Mouse (Mus musculus) hindbrain, postnatal 0 days (tissue): ENCODE measurements around the gene Zc3h7a. TPM values are rescaled to one million over a fixed set of nuclear protein-coding genes. Genes with fewer than 3 reads are reported as not detected.

Source experiments
- ATAC-seq: fragments of 200-750 bp; cut with Nextera tagmentation; 2 replicates; pipeline ENCODE4 v1.8.0; 2017; ENCODE audit warnings: mild to moderate bottlenecking, moderate TSS enrichment, moderate library complexity
- DNase-seq: peaks from one replicate; pipeline ENCODE4 v3.0.0-alpha.2; 2015; ENCODE audit warnings: low spot score
- H3K27ac ChIP-seq: fragments of 300-500 bp; sonication (generic); 2 replicates; pipeline ENCODE4 v1.5.1; 2014; ENCODE audit warnings: mild to moderate bottlenecking
- H3K27me3 ChIP-seq: fragments of 300-500 bp; sonication (generic); 2 replicates; pipeline ENCODE4 v1.6.1; 2014; ENCODE audit warnings: low read length, mixed read lengths; ENCODE audit not compliant: insufficient read depth
- H3K36me3 ChIP-seq: fragments of 300-500 bp; sonication (generic); 2 replicates; pipeline ENCODE4 v1.6.1; 2014; ENCODE audit warnings: low read length, mixed read lengths; ENCODE audit not compliant: insufficient read depth
- H3K4me1 ChIP-seq: fragments of 300-500 bp; sonication (generic); 2 replicates; pipeline ENCODE4 v1.6.1; 2014; ENCODE audit warnings: antibody characterized with exemption, low read length, mixed read lengths; ENCODE audit not compliant: insufficient read depth
- H3K4me2 ChIP-seq: fragments of 300-500 bp; sonication (generic); 2 replicates; pipeline ENCODE4 v1.6.1; 2014; ENCODE audit warnings: low read depth, mild to moderate bottlenecking, low read length, moderate library complexity, mixed read lengths
- H3K4me3 ChIP-seq: fragments of 300-500 bp; sonication (generic); 2 replicates; pipeline ENCODE4 v1.5.1; 2014; ENCODE audit warnings: low read length
- H3K9ac ChIP-seq: fragments of 300-500 bp; sonication (generic); replicated peaks from 2 replicates; pipeline ENCODE4 v1.6.1; 2014; ENCODE audit warnings: mild to moderate bottlenecking, low read length, moderate library complexity, mixed read lengths
- H3K9me3 ChIP-seq: fragments of 300-500 bp; sonication (generic); 2 replicates; pipeline ENCODE4 v1.6.1; 2016; ENCODE audit warnings: low read length, mixed read lengths
- CTCF ChIP-seq: IDR thresholded peaks from 2 replicates; pipeline ENCODE4 v1.5.1; 2016; ENCODE audit warnings: antibody characterized with exemption, control low read depth, low read depth
- WGBS: fragments of 180-500 bp; shearing (Covaris S2); extraction: QIAGEN DNeasy Blood & Tissue Kit; methylation state at CpG from one replicate; pipeline ENCODE4 v1.1.7; 2014; 5-methylcytosine and 5-hydroxymethylcytosine counted together
- microRNA-seq, 2 experiments: library from miRNA; unstranded; fragments of <30 nt; microRNA quantifications; one replicate each; pipeline ENCODE4; 2016
- polyA plus RNA-seq: library from polyadenylated mRNA; unstranded; fragments of >200 nt; fragmentation: Nextera tagmentation; extraction: Ambion mirVana; gene quantifications from 2 replicates; pipeline ENCODE4 v1.2.1, GENCODE M21; 2015
- total RNA-seq: library from RNA; depleted of rRNA; stranded (reverse); fragments of >200 nt; gene quantifications from 2 replicates; pipeline ENCODE4 v1.2.3, GENCODE M21; 2014; rRNA removed

Zc3h7a gene
- total and polyA plus RNA-seq, 2 experiments from 2014 or later, result 42.8 to 62.4 TPM

DNA sequence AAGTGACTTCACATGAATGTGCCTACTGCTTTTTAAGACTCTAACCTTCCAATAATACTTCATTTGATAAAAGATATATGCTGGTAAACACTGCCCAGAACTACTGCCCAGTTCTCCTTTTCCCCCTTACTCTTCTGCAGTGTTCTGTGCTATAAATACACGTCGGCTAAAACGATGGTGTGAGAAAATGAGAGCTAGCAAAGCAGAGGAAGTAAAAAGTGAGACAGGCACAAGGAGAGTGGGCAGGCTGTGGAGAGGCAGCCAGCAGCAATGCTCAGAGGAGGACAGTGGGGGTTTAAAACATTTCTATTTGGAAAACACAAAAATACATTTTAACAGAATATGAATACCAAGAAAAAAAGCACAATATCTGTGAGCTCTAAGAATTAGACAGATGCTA, 83.7 kb downstream of the Zc3h7a start:
- no peaks in the 10 kb centered on the region for H3K9me3 ChIP-seq
- no peaks in the 10 kb centered on the region for H3K27me3 ChIP-seq
- H3K4me1 ChIP-seq, result no peaks in the 10 kb centered on the region; the same call in 1 of the 2 replicates
- WGBS, result 81% methylated on average over 3 of the region's 3 CpGs
- no peak overlapping the region for H3K9ac ChIP-seq
- H3K4me3 ChIP-seq, result no peak overlapping the region
- DNase-seq (no peak), ATAC-seq (no peak)
- no peak for TF ChIP-seq CTCF
- no peak overlapping the region for H3K27ac ChIP-seq
- no peak overlapping the region for H3K4me2 ChIP-seq
- H3K36me3 ChIP-seq, result peaks cover 21% of the 10 kb centered on the region

DNA sequence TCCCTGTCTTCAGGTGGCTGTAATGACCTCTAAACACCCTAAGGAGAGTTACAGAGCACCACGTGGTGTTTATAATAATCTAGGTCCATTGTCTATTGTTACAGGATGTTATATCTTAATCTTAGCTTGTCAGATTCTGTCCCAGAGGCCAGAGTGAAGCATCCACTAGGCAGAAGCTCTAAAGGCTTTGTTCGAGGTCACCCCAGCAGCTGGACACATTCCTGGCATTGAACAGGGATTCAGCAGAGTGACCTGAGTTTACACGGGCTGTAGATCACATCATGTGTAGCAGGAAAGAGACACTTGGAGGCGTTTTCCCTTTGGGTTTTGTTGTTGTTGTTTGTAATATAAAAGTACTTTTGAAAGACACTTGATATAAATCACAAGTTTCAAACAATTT, 84.1 kb downstream of the Zc3h7a start:
- no peak overlapping the region for H3K4me2 ChIP-seq
- DNase-seq (no peak), ATAC-seq (no peak)
- no peaks in the 10 kb centered on the region; the same call in 1 of the 2 replicates for H3K4me1 ChIP-seq
- no peak overlapping the region for H3K9ac ChIP-seq
- WGBS, result 59% methylated on average over 4 of the region's 4 CpGs
- peak overlapping the region; percentile 11; the same call in 1 of the 2 replicates for H3K27ac ChIP-seq
- H3K36me3 ChIP-seq, result peaks cover 21% of the 10 kb centered on the region
- H3K4me3 ChIP-seq, result no peak overlapping the region
- H3K9me3 ChIP-seq, result no peaks in the 10 kb centered on the region
- TF ChIP-seq CTCF, result no peak
- no peaks in the 10 kb centered on the region for H3K27me3 ChIP-seq

DNA sequence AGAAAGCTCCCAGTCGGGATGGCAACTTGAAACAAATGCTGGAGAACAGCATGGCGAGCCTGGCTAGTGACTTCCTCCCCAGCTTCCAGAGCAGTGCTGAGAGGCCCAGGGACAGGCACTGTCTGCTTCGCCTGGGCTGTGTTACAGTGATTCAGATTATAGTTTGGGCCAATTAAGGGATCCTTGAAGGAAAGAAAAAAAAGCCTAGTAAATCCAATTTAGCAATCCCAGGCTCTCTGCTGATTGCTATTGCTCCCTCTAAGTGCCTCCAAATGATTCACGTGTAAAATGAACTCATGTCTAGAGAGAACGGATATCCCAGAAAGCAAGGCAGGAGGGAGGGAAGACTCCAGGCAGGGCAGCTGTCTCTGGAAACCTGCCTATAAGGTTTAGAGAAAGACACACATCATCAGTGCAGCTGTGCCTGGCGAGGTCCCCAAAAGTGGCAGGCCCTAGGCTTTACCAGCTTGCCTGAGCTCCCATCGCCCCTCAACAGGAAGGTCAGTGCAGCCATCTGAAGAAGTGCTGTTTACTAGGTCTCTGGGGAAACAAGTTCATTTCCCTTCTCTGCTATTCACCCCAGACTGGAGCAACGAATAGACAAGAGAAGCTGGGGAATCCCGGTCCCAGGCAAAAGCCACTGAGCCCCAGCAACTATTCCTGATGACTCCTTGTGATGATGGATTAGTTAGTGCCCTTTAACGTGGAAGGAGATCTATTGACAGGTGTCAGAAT, 85.2 kb downstream of the Zc3h7a start:
- H3K27ac ChIP-seq, result peak overlapping the region; percentile 64
- H3K36me3 ChIP-seq, result peaks cover 21% of the 10 kb centered on the region

DNA sequence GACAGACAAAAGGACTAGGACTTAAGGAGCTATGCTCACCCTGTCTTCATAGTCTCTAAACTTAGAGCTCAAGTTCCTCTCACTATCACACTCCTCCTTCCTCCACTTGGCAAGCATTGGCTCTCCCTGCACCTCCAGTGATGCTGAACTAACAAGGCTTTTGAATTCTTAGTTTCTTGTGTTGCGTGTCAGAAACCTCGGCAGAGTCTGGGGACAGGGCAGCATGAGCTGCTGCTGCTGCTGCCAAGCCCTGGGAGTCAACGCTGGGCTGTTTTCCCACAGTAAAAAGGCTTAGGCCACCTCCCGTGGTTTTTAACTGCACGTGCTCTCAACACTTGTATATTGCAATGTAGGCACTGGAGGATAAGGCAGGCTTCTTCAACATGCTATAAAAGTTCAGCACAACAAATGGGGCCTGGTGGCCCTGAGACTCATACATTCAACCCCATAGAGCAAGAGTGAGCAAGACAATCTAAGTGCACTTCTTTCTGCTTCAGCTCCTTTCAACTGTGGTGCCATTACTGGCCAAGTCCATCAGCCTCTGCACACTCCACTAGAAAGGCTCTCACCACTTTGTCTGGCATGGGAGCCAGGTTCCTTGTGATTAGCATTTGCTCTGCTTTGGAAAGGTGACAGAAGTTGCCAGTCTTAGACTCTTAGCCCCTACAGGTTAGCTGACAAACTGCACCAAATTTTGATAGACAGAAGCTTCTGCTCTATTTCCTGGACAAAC, 89.2 kb downstream of the Zc3h7a start:
- ATAC-seq, result peak; percentile 91
- H3K9ac ChIP-seq, result no peak overlapping the region
- WGBS, result 21% methylated on average over 5 of the region's 5 CpGs
- TF ChIP-seq CTCF, result peak; percentile 60
- no peaks in the 10 kb centered on the region for H3K9me3 ChIP-seq
- peaks cover 46% of the 10 kb centered on the region for H3K36me3 ChIP-seq
- H3K4me3 ChIP-seq, result no peak overlapping the region
- peak overlapping the region; percentile 69 for H3K27ac ChIP-seq
- peak; percentile 84 for DNase-seq
- H3K4me2 ChIP-seq, result no peak overlapping the region
- H3K4me1 ChIP-seq, result no peaks in the 10 kb centered on the region; the same call in 1 of the 2 replicates
- no peaks in the 10 kb centered on the region for H3K27me3 ChIP-seq

More for the DNA sequence above, 85.2 kb downstream of the Zc3h7a start:
- no peaks in the 10 kb centered on the region for H3K27me3 ChIP-seq
- 68% methylated on average over 10 of the region's 10 CpGs for WGBS
- H3K4me2 ChIP-seq, result no peak overlapping the region
- TF ChIP-seq CTCF, result no peak
- H3K4me1 ChIP-seq, result no peaks in the 10 kb centered on the region; the same call in 1 of the 2 replicates
- DNase-seq, result no peak
- no peak overlapping the region for H3K4me3 ChIP-seq
- ATAC-seq, result no peak
- no peaks in the 10 kb centered on the region for H3K9me3 ChIP-seq
- H3K9ac ChIP-seq, result no peak overlapping the region

Small RNA genes lying within 50 kb of the gene (microRNA-seq; reads per million reads assigned to microRNA genes)
- gene Gm23935, result 32.4 to 47.9 reads per million in 2 experiments

Other genes with a start within 250 kb of the Zc3h7a start
- 241 and 273 TPM in 2 replicates for gene Snn, start 115.4 kb downstream of the Zc3h7a start, total RNA-seq
- 116 and 123 TPM in 2 replicates for gene Snn, start 115.4 kb downstream of the Zc3h7a start, polyA plus RNA-seq
- gene Litaf, start 110.2 kb downstream of the Zc3h7a start, total RNA-seq, result 23.9 and 31.6 TPM in 2 replicates
- gene Litaf, start 110.2 kb downstream of the Zc3h7a start, polyA plus RNA-seq, result 28.2 and 31.1 TPM in 2 replicates
- gene Txndc11, start 41.7 kb downstream of the Zc3h7a start, total RNA-seq, result 43.7 and 44.1 TPM in 2 replicates
- gene Txndc11, start 41.7 kb downstream of the Zc3h7a start, polyA plus RNA-seq, result 25.2 and 29.0 TPM in 2 replicates
- gene Rsl1d1, start 26.9 kb upstream of the Zc3h7a start, total RNA-seq, result 36.0 and 47.4 TPM in 2 replicates
- gene Rsl1d1, start 26.9 kb upstream of the Zc3h7a start, polyA plus RNA-seq, result 133 TPM in 2 replicates
- 51.6 and 55.2 TPM in 2 replicates for gene Gspt1, start 77.9 kb upstream of the Zc3h7a start, total RNA-seq
- gene Gspt1, start 77.9 kb upstream of the Zc3h7a start, polyA plus RNA-seq, result 45.2 and 46.6 TPM in 2 replicates
- gene Tnfrsf17, start 137.4 kb upstream of the Zc3h7a start, total RNA-seq, result 0.42 and 0.54 TPM in 2 replicates
- gene Tnfrsf17, start 137.4 kb upstream of the Zc3h7a start, polyA plus RNA-seq, result not detected in 2 replicates
- 18.7 and 19.5 TPM in 2 replicates for gene Snx29, start 146.5 kb upstream of the Zc3h7a start, total RNA-seq
- gene Snx29, start 146.5 kb upstream of the Zc3h7a start, polyA plus RNA-seq, result 8.2 and 8.4 TPM in 2 replicates